Mouse (Mus musculus) layer of hippocampus, adult 9-11 months (tissue): ENCODE data around the gene Creld2.
"Not testable (repeated sequence)": the region's sequence is repeated elsewhere in the genome, so short reads cannot be mapped to it uniquely, and the experiment has no call there.

Experiments used
- DNase-seq: peaks from one replicate; pipeline ENCODE4 v3.0.0; 2022

Creld2 gene

GRCm38 (mm10) chr15:88819026-88819905 lies at the start of gene Creld2, which contains the start of gene Alg12:
TSS of gene Creld2 (plus strand) at chr15:88819646.
TSS of gene Alg12 (minus strand) at chr15:88819318.
- peak; percentile 100 for DNase-seq

GRCm38 (mm10) chr15:88774630-88775029 lies 44.8 kb upstream of the Creld2 start:
- not testable (repeated sequence) for DNase-seq

GRCm38 (mm10) chr15:88792140-88792850 lies 27.2 kb upstream of the Creld2 start:
- DNase-seq, result no peak

- not testable (repeated sequence) for DNase-seq
Observed at GRCm38 (mm10) chr15:88794729-88795128, 24.7 kb upstream of the Creld2 start.

GRCm38 (mm10) chr15:88799950-88800371 lies 19.5 kb upstream of the Creld2 start:
- no peak for DNase-seq

GRCm38 (mm10) chr15:88800921-88801354 lies 18.5 kb upstream of the Creld2 start:
- no peak for DNase-seq

GRCm38 (mm10) chr15:88801903-88802302 lies 17.5 kb upstream of the Creld2 start:
- DNase-seq, result no peak

- DNase-seq, result no peak
Observed at GRCm38 (mm10) chr15:88802348-88802747, 17.1 kb upstream of the Creld2 start.

- DNase-seq, result no peak
Observed at GRCm38 (mm10) chr15:88808121-88808520, 11.3 kb upstream of the Creld2 start.

- no peak for DNase-seq
Observed at GRCm38 (mm10) chr15:88810369-88810768, 9.1 kb upstream of the Creld2 start.

- DNase-seq, result no peak
Observed at GRCm38 (mm10) chr15:88813262-88813661, 6.2 kb upstream of the Creld2 start.

GRCm38 (mm10) chr15:88813873-88814272 lies 5.6 kb upstream of the Creld2 start:
- DNase-seq, result not testable (repeated sequence)

- DNase-seq, result no peak
Observed at GRCm38 (mm10) chr15:88814411-88815047, 4.9 kb upstream of the Creld2 start.

- no peak for DNase-seq
Observed at GRCm38 (mm10) chr15:88815196-88815700, 4.2 kb upstream of the Creld2 start.

- no peak for DNase-seq
Observed at GRCm38 (mm10) chr15:88819906-88820303, 459 bp downstream of the Creld2 start.

- DNase-seq, result no peak
Observed at GRCm38 (mm10) chr15:88821403-88821802, 2.0 kb downstream of the Creld2 start.

- no peak for DNase-seq
Observed at GRCm38 (mm10) chr15:88822513-88822912, 3.1 kb downstream of the Creld2 start.

- no peak for DNase-seq
Observed at GRCm38 (mm10) chr15:88823376-88823775, 3.9 kb downstream of the Creld2 start.

- no peak for DNase-seq
Observed at GRCm38 (mm10) chr15:88827466-88827865, 8.0 kb downstream of the Creld2 start.

GRCm38 (mm10) chr15:88827991-88828799 lies 8.7 kb downstream of the Creld2 start:
- no peak for DNase-seq

GRCm38 (mm10) chr15:88828800-88829705 lies 9.6 kb downstream of the Creld2 start:
- DNase-seq, result peak; percentile 85
